Mouse (Mus musculus) limb, embryonic 14.5 days (tissue): ENCODE measurements around the gene Fer1l5. TPM values are rescaled to one million over a fixed set of nuclear protein-coding genes. Genes with fewer than 3 reads are reported as not detected.

Experiments used
- ATAC-seq: fragments of 200-750 bp; cut with Nextera tagmentation; 2 replicates; pipeline ENCODE4 v1.8.0; 2017; ENCODE audit warnings: low read depth, moderate number of reproducible peaks, moderate TSS enrichment; ENCODE audit not compliant: low FRiP score
- DNase-seq: peaks from one replicate; pipeline ENCODE4 v3.0.0-alpha.2; 2015; ENCODE audit warnings: low spot score
- H3K27ac ChIP-seq: fragments of 300-500 bp; sonication (generic); replicated peaks from 2 replicates; pipeline ENCODE4 v1.5.1; 2014; ENCODE audit warnings: low read depth, mild to moderate bottlenecking, low read length, moderate library complexity, mixed read lengths
- H3K27me3 ChIP-seq: fragments of 300-500 bp; sonication (generic); 2 replicates; pipeline ENCODE4 v1.6.1; 2014; ENCODE audit warnings: low read length, mixed read lengths; ENCODE audit not compliant: control insufficient read depth, insufficient read depth
- H3K36me3 ChIP-seq: fragments of 300-500 bp; sonication (generic); 2 replicates; pipeline ENCODE4 v1.6.1; 2014; ENCODE audit warnings: mild to moderate bottlenecking, low read length, moderate library complexity, mixed read lengths; ENCODE audit not compliant: control insufficient read depth, insufficient read depth
- H3K4me1 ChIP-seq: fragments of 300-500 bp; sonication (generic); 2 replicates; pipeline ENCODE4 v1.6.1; 2014; ENCODE audit warnings: antibody characterized with exemption, low read length, mixed read lengths; ENCODE audit not compliant: control insufficient read depth, insufficient read depth
- H3K4me2 ChIP-seq: fragments of 300-500 bp; sonication (generic); replicated peaks from 2 replicates; pipeline ENCODE4 v1.6.1; 2014; ENCODE audit warnings: low read depth, mild to moderate bottlenecking, low read length, moderate library complexity; ENCODE audit not compliant: severe bottlenecking
- H3K4me3 ChIP-seq: fragments of 300-500 bp; sonication (generic); replicated peaks from 2 replicates; pipeline ENCODE4 v1.5.1; 2014; ENCODE audit warnings: low read length
- H3K9ac ChIP-seq: fragments of 300-500 bp; sonication (generic); 2 replicates; pipeline ENCODE4 v1.6.1; 2014; ENCODE audit warnings: mild to moderate bottlenecking, low read depth, low read length, moderate library complexity; ENCODE audit not compliant: severe bottlenecking
- H3K9me3 ChIP-seq: fragments of 300-500 bp; sonication (generic); 2 replicates; pipeline ENCODE4 v1.6.1; 2016; ENCODE audit warnings: low read length; ENCODE audit not compliant: control insufficient read depth
- POLR2A ChIP-seq: fragments of 200-500 bp; IDR thresholded peaks from 2 replicates; pipeline ENCODE4 v1.8.0; 2012; ENCODE audit warnings: inconsistent platforms, mild to moderate bottlenecking, moderate library complexity, borderline replicate concordance; ENCODE audit not compliant: insufficient read depth, insufficient read length; ENCODE audit errors: extremely low read depth
- WGBS: fragments of 180-500 bp; shearing (Covaris S2); extraction: QIAGEN DNeasy Blood & Tissue Kit; methylation state at CpG from one replicate; pipeline ENCODE4 v1.1.7; 2014; 5-methylcytosine and 5-hydroxymethylcytosine counted together
- polyA plus RNA-seq, 2 experiments: library from polyadenylated mRNA; depleted of rRNA in 1 of 2; stranded (reverse) in 1 of 2; unstranded in 1 of 2; fragments of >200 nt; fragmentation: Nextera tagmentation in 1 of 2; extraction: Ambion mirVana in 1 of 2; gene quantifications; 2 replicates each; pipeline versions ENCODE4 v1.2.1 to v1.2.3; 2012 to 2014

Fer1l5 gene
- polyA plus RNA-seq (2012; rRNA removed) (0.03 and 0.04 TPM in 2 replicates), polyA plus RNA-seq (2014; fragmentation: Nextera tagmentation; extraction: Ambion mirVana) (0.50 and 0.80 TPM in 2 replicates)

DNA sequence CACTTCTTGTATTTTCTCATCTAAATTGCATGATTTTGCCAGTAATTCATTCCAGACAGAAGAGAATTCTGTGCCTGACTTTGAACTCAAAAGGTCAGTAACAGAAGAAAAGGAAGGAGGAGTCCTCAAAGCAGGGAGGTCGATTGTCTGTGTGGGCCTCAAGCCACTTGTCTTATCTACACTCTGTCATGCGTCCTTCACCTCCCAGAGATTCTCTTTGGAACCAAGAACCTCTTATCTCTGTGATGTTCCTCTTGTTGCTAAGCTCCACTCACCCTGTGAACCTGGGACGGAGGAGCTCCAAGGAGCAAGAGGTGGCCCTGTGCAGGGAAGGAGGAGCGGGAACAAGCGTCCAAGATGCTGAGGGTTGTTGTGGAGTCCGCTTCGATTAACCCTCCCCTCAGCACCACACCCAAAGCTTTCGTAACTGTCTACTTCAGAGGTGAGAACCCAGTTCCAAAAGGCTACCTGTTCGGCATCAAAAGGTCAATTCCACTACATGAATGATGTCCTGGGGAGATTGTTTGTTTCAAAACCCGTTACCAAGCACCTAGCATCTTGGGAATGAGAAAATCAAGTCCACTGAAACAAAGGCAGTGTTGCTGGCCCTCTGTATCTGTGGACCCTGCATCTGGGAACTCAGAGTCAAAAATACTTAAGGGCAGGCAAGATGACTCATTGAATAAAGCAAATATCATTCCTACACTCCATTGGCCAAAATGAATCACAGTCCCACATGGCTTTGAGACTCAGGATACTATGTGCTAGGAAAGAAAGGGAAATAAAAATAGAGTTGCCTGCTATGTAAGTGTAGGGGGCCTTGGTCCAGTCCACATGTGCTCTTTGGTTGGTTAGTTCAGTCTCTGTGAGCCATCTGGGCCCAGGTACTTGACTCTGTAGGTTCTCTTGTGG is at the start of gene Fer1l5:
Gene Fer1l5 (plus strand): TSS at position 358 of the 912 bp plus-strand sequence.
- ATAC-seq: no peak
- H3K4me3 ChIP-seq: no peak within 1 kb of the TSS
- WGBS: 81% methylated on average over 10 of the region's 10 CpGs

DNA sequence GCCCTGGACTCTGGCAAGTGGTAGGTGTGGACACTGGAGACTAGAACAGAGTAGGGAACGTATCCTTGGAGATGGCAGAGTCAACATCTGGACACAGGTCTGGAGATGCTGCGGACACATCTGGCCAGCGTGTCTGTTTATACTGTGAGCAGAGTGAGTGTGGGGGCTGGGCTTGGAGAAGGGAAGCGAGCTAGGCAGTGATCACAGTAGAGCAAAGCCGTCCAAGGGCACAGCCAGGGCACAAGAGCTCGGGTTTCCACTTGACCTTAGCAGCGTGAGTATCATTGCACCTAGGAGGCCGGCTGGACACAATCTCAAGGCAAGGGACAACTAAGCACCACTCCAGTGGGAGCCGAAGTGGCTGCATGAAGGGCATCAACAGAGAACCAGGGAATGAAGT is 49.0 kb upstream of the Fer1l5 start:
- Histone ChIP-seq H3K4me1 (no peaks in the 10 kb centered on the region), H3K36me3 (peaks cover 20% of the 10 kb centered on the region), H3K4me2 (no peak overlapping the region), H3K9me3 (no peaks in the 10 kb centered on the region), H3K27ac (no peak overlapping the region), H3K9ac (no peak overlapping the region), H3K27me3 (no peaks in the 10 kb centered on the region), H3K4me3 (no peak overlapping the region)
- DNase-seq (no peak), ATAC-seq (no peak)
- 42% methylated on average over 9 of the region's 9 CpGs for WGBS
- TF ChIP-seq POLR2A: no peak

More for the DNA sequence above, at the start of gene Fer1l5:
- peaks cover 11% of the 10 kb centered on the region for H3K4me1 ChIP-seq
- H3K9me3 ChIP-seq: no peaks in the 10 kb centered on the region
- TF ChIP-seq POLR2A: no peak
- H3K36me3 ChIP-seq: no peaks in the 10 kb centered on the region
- H3K4me2 ChIP-seq: no peak within 1 kb of the TSS
- no peaks in the 10 kb centered on the region for H3K27me3 ChIP-seq
- H3K9ac ChIP-seq: no peak within 1 kb of the TSS
- no peak for DNase-seq
- no peak within 1 kb of the TSS for H3K27ac ChIP-seq

DNA sequence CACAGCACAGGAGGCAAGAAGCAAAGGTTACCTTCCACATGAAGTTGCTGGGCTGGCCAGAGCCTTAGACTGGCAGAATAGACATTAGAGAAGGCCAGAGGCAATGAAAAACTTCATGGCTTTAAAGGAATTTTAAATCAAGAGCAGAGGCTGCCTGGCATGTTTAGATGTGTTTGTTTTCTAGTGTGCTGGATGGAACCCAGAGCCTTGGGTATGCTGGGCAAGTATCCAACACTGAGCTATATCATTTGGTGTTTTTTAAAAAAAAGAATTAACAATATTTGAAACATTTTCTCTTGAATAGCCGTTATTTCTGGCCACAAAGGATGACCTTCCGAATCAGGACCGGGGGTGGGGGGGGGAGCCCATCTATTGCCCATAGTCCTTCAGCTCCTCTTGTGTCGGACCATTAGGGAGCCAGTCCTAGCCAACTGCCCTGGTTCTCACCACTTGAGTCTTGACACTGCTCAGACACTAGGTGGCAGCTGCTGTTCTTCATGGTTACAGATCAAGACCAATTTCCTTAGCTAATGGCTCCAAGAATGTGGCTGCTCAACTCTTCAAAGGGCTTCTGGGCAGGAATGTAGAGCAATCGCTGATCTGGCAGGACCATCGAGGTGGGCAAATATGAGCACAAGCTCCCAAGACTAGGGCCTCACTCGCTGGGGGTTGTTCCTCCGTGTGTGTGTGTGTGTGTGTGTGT is 48.2 kb upstream of the Fer1l5 start:
- peaks cover 17% of the 10 kb centered on the region for H3K36me3 ChIP-seq
- no peaks in the 10 kb centered on the region for H3K4me1 ChIP-seq
- WGBS: 42% methylated on average over 8 of the region's 8 CpGs
- no peaks in the 10 kb centered on the region for H3K27me3 ChIP-seq
- TF ChIP-seq POLR2A: no peak
- H3K4me3 ChIP-seq: no peak overlapping the region
- peak; percentile 35; the same call in 1 of the 2 replicates for ATAC-seq
- H3K9ac ChIP-seq: no peak overlapping the region
- no peaks in the 10 kb centered on the region for H3K9me3 ChIP-seq
- no peak overlapping the region; the same call in 1 of the 2 replicates for H3K27ac ChIP-seq
- DNase-seq: peak; percentile 75
- no peak overlapping the region for H3K4me2 ChIP-seq

DNA sequence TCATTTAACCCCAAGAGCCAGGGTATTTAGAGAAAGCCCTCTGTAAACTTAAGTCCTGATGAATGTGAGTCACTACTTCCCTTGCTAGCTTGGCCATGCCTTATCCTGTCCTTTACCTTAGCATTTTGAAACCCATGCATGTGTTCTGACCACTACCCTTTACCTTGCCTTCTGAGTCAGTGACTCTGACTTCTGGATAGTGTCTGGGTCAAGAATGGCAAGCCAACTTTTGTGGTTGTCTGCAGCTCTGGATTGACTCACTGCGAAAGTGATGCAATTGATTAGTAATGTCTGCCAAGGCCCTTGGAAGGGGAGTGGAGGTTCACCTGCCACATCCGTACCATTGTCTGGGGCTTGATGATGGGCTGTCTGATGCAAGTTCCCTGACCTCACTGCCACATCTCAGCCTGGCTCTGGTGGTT is 46.2 kb upstream of the Fer1l5 start:
- no peaks in the 10 kb centered on the region for H3K9me3 ChIP-seq
- no peak overlapping the region for H3K9ac ChIP-seq
- no peak overlapping the region for H3K4me3 ChIP-seq
- no peak overlapping the region for H3K4me2 ChIP-seq
- H3K36me3 ChIP-seq: peaks cover 26% of the 10 kb centered on the region
- TF ChIP-seq POLR2A: no peak
- no peak overlapping the region for H3K27ac ChIP-seq
- ATAC-seq (no peak), DNase-seq (no peak)
- no peaks in the 10 kb centered on the region for H3K27me3 ChIP-seq
- no peaks in the 10 kb centered on the region for H3K4me1 ChIP-seq
- WGBS: 86% methylated on average over 2 of the region's 2 CpGs

DNA sequence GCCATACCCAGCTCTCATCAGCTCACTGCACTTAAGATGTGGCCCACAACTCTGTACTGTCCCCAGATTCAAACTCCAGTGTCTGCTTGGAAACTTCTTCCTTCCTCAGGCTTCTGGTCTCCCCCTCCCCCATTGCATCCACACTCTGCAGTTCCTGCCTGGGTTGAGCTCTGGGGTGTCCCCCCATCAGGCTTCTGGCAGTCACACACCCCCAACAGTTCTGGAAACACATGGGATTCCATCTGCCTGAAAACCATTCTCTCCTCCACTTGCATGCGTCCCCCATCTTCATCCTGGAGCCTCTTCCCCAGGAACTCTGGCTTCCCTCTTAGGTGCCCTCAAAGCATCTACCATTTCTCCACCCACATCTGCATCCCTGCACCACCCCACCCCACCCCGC is 45.3 kb upstream of the Fer1l5 start:
- TF ChIP-seq POLR2A: no peak
- ATAC-seq: no peak
- no peak for DNase-seq
- no peaks in the 10 kb centered on the region for H3K4me1 ChIP-seq
- no peak overlapping the region for H3K4me3 ChIP-seq
- H3K27ac ChIP-seq: no peak overlapping the region
- H3K9me3 ChIP-seq: no peaks in the 10 kb centered on the region
- no peak overlapping the region for H3K9ac ChIP-seq
- H3K4me2 ChIP-seq: no peak overlapping the region
- H3K27me3 ChIP-seq: no peaks in the 10 kb centered on the region
- 89% methylated on average over 2 of the region's 2 CpGs for WGBS
- H3K36me3 ChIP-seq: peaks cover 28% of the 10 kb centered on the region
